13 mouse cellular contexts compared by ENCODE assay signal in genomic region chr14:24616306-24617125, GRCm38 (mm10).
DNase-seq lines count a peak whose midpoint lies in the region; ATAC-seq and TF ChIP-seq lines count a peak whose summit lies in the region.
"Had no signal": no experiment of that assay in that cellular context is flagged by ENCODE, and none has a peak within 500 bp of the region (broad histone marks: within the 10 kb centered on the region; RNA-seq: fewer than 3 reads in every experiment).

No protein-coding gene starts in this region.

- no peak for TF ChIP-seq POLR2A in cortical plate, adult 2 months (IDR thresholded peaks at IDR 0.05; ENCODE audit: extremely low read depth, insufficient read depth, low read length)

- H3K27me3 ChIP-seq in heart, embryonic 10.5 days (ENCODE audit: insufficient read depth, poor library complexity, severe bottlenecking), result peaks cover 12% of the 10 kb centered on the region; the same call in 1 of the 2 replicates
- H3K27me3 ChIP-seq in hindbrain, embryonic 11.5 days (ENCODE audit: control insufficient read depth, insufficient read depth, low read length), result no peaks in the 10 kb centered on the region
- H3K27me3 ChIP-seq in midbrain, embryonic 16.5 days (ENCODE audit: control insufficient read depth, insufficient read depth, low read depth, low read length), result no peaks in the 10 kb centered on the region

- no peak for ATAC-seq in hindbrain, embryonic 11.5 days (ENCODE audit: low FRiP score)
- ATAC-seq in midbrain, embryonic 16.5 days, result peak; percentile 10; the same call in 1 of the 2 replicates
- ATAC-seq: activated CD4-positive, CD25-positive, alpha-beta regulatory T cell, adult 4 months had no signal

- 0 out of 2 replicates have a peak overlapping the region, but pooled peaks have one; percentile 2 for H3K27ac ChIP-seq in heart, embryonic 10.5 days
- peak overlapping the region; percentile 39 for H3K27ac ChIP-seq in cortical plate, adult 2 months (ENCODE audit: insufficient read depth, low read length)
- H3K27ac ChIP-seq in hindbrain, embryonic 11.5 days (ENCODE audit: low read depth, low read length), result peak overlapping the region; percentile 99
- peak overlapping the region; percentile 98 for H3K27ac ChIP-seq in midbrain, embryonic 16.5 days (ENCODE audit: low read length)

- no peak for TF ChIP-seq CTCF in cortical plate, adult 2 months (IDR thresholded peaks at IDR 0.05; ENCODE audit: extremely low read depth, insufficient read depth, low read length)

- H3K36me3 ChIP-seq in heart, embryonic 10.5 days, result no peaks in the 10 kb centered on the region
- no peaks in the 10 kb centered on the region for H3K36me3 ChIP-seq in hindbrain, embryonic 11.5 days (ENCODE audit: control insufficient read depth, insufficient read depth, low read length)
- no peaks in the 10 kb centered on the region for H3K36me3 ChIP-seq in midbrain, embryonic 16.5 days (ENCODE audit: control insufficient read depth, insufficient read depth, low read length)

- H3K4me1 ChIP-seq in heart, embryonic 10.5 days, result peaks cover 30% of the 10 kb centered on the region
- peaks cover 10% of the 10 kb centered on the region for H3K4me1 ChIP-seq in cortical plate, adult 2 months (ENCODE audit: control insufficient read depth, insufficient read depth, low read length)
- H3K4me1 ChIP-seq in hindbrain, embryonic 11.5 days (replicated peaks; ENCODE audit: control insufficient read depth, insufficient read depth, low read length), result peaks cover 16% of the 10 kb centered on the region
- H3K4me1 ChIP-seq in midbrain, embryonic 16.5 days (ENCODE audit: control insufficient read depth, insufficient read depth, low read length), result peaks cover 43% of the 10 kb centered on the region

- peak overlapping the region; percentile 42 for H3K9ac ChIP-seq in hindbrain, embryonic 11.5 days (ENCODE audit: low read depth, low read length)
- H3K9ac ChIP-seq in midbrain, embryonic 16.5 days (ENCODE audit: low read depth, low read length), result peak overlapping the region; percentile 55

- no peaks in the 10 kb centered on the region for H3K9me3 ChIP-seq in heart, embryonic 10.5 days
- no peaks in the 10 kb centered on the region for H3K9me3 ChIP-seq in hindbrain, embryonic 11.5 days (ENCODE audit: control insufficient read depth, low read length)
- no peaks in the 10 kb centered on the region for H3K9me3 ChIP-seq in midbrain, embryonic 16.5 days (replicated peaks; ENCODE audit: control insufficient read depth, low read length, poor library complexity, severe bottlenecking)

- DNase-seq in heart, embryonic 10.5 days (ENCODE audit: low spot score), result no peak
- no peak for DNase-seq in heart, postnatal 25 days (ENCODE audit: low spot score)
- DNase-seq in hindbrain, embryonic 11.5 days (ENCODE audit: low spot score), result peak; percentile 26
- DNase-seq in spleen, adult 18-20 months, result no peak
- no peak for DNase-seq in thymus, postnatal 25 days
- DNase-seq in thymus, postnatal 14 days, result no peak
- DNase-seq: B cell, adult 2 months; heart, adult 11 months; heart, postnatal 36 days; lung, postnatal 4 days had no signal

- H3K4me3 ChIP-seq in heart, embryonic 10.5 days, result no peak overlapping the region
- no peak overlapping the region for H3K4me3 ChIP-seq in cortical plate, adult 2 months (ENCODE audit: insufficient read depth, low read length)
- no peak overlapping the region for H3K4me3 ChIP-seq in hindbrain, embryonic 11.5 days (ENCODE audit: low read depth, low read length)
- no peak overlapping the region for H3K4me3 ChIP-seq in midbrain, embryonic 16.5 days (ENCODE audit: low read depth, low read length)

- peak overlapping the region; percentile 5; the same call in 1 of the 2 replicates for H3K4me2 ChIP-seq in hindbrain, embryonic 11.5 days (replicated peaks; ENCODE audit: low read depth, low read length)
- H3K4me2 ChIP-seq in midbrain, embryonic 16.5 days (ENCODE audit: low read length), result peak overlapping the region; percentile 27

- 70% methylated on average over 10 of the region's 10 CpGs for WGBS in heart, embryonic 10.5 days
- WGBS in hindbrain, embryonic 11.5 days, result 45% methylated on average over 10 of the region's 10 CpGs
- 11% methylated on average over 10 of the region's 10 CpGs for WGBS in midbrain, embryonic 16.5 days

- intact Hi-C loops in heart, postnatal 25 days (cut with DNase I), result no loop called here

Comparison
In these comparisons a context has a peak if more than half of its experiments do, and no peak if none do; other contexts are left out.
1. H3K27ac ChIP-seq: peak in every context shown above with its lines; median percentile 99 in hindbrain, embryonic 11.5 days; 98 in midbrain, embryonic 16.5 days; 39 in cortical plate, adult 2 months; 2 in heart, embryonic 10.5 days.